Mouse (Mus musculus) brain, embryonic 14.5 days (tissue): ENCODE measurements around the gene Fam76b.

ENCODE experiments used
- CTCF ChIP-seq: fragments of 200-500 bp; IDR thresholded peaks from 2 replicates; pipeline ENCODE4 v1.5.1; 2012; ENCODE audit warnings: inconsistent platforms, mild to moderate bottlenecking, moderate library complexity, borderline replicate concordance; ENCODE audit not compliant: insufficient read depth, insufficient read length; ENCODE audit errors: extremely low read depth
- POLR2A ChIP-seq: fragments of 200-500 bp; IDR thresholded peaks from 2 replicates; pipeline ENCODE4 v1.6.1; 2012; ENCODE audit warnings: mild to moderate bottlenecking, inconsistent platforms, borderline replicate concordance; ENCODE audit not compliant: poor library complexity, insufficient read depth, insufficient read length, severe bottlenecking; ENCODE audit errors: extremely low read depth

GRCm38 (mm10) chr9:13794302-13794701, 33.2 kb upstream of the Fam76b start:
- TF ChIP-seq POLR2A (no peak), CTCF (peak; percentile 6; the same call in 1 of the 2 replicates)
